ENCODE assay signal across 13 mouse cellular contexts in genomic region chr15:78450419-78450768, GRCm38 (mm10). TPM values are rescaled to one million over a fixed set of nuclear protein-coding genes. Genes with fewer than 3 reads are reported as not detected.
DNase-seq lines count a peak whose midpoint lies in the region; ATAC-seq and TF ChIP-seq lines count a peak whose summit lies in the region.
"Had no signal": no experiment of that assay in that cellular context is flagged by ENCODE, and none has a peak within 500 bp of the region (broad histone marks: within the 10 kb centered on the region; RNA-seq: fewer than 3 reads in every experiment).

No protein-coding gene starts in this region.

- TF ChIP-seq POLR2A in embryonic fibroblast, embryonic 13.5 days (IDR thresholded peaks at IDR 0.05; ENCODE audit: low read depth, low read length) = no peak

- no peak overlapping the region for H3K4me3 ChIP-seq in heart, embryonic 14.5 days (ENCODE audit: control insufficient read depth in 1 of 2, insufficient read depth in 1 of 2, low read depth in 1 of 2, low read length in 2 of 2)
- no peak overlapping the region for H3K4me3 ChIP-seq in neural tube, embryonic 13.5 days
- H3K4me3 ChIP-seq in embryonic fibroblast, embryonic 13.5 days (ENCODE audit: insufficient read depth, low read length) = no peak overlapping the region
- H3K4me3 ChIP-seq: forebrain, embryonic 12.5 days had no signal

- no peak for DNase-seq in heart, postnatal 10 days
- DNase-seq in neural tube, embryonic 10.5 days (ENCODE audit: extremely low spot score, low spot score) = no peak
- DNase-seq in frontal cortex, postnatal 10 days (ENCODE audit: low spot score in 2 of 2) = no peak
- DNase-seq in adrenal gland, adult 18-20 months (ENCODE audit: low spot score in 2 of 2) = no peak
- no peak for DNase-seq in adrenal gland, postnatal 4 days (ENCODE audit: low spot score in 2 of 2)
- DNase-seq: thymus, adult 2 months had no signal

- ATAC-seq in heart, embryonic 14.5 days (ENCODE audit: insufficient number of reproducible peaks, insufficient read depth, low FRiP score, low read depth) = no peak
- ATAC-seq in neural tube, embryonic 13.5 days (ENCODE audit: low read depth) = no peak

- no peaks in the 10 kb centered on the region for H3K27me3 ChIP-seq in heart, embryonic 14.5 days (ENCODE audit: control insufficient read depth, insufficient read depth, low read length)
- H3K27me3 ChIP-seq in neural tube, embryonic 13.5 days = no peaks in the 10 kb centered on the region
- H3K27me3 ChIP-seq: Patski had no signal

- H3K36me3 ChIP-seq in heart, embryonic 14.5 days (ENCODE audit: control insufficient read depth, insufficient read depth, low read length) = no peaks in the 10 kb centered on the region
- H3K36me3 ChIP-seq in neural tube, embryonic 13.5 days = no peaks in the 10 kb centered on the region
- H3K36me3 ChIP-seq: forebrain, embryonic 12.5 days had no signal

- H3K27ac ChIP-seq in heart, embryonic 14.5 days (replicated peaks in 1 of 2; ENCODE audit: control insufficient read depth in 1 of 2, insufficient read depth in 1 of 2, low read depth in 2 of 2, low read length in 2 of 2) = peak overlapping the region; percentile 34 to 86; a peak in 3 of 4 replicates
- H3K27ac ChIP-seq in neural tube, embryonic 13.5 days (replicated peaks) = peak overlapping the region; percentile 6; the same call in 1 of the 2 replicates
- H3K27ac ChIP-seq in embryonic fibroblast, embryonic 13.5 days (ENCODE audit: insufficient read depth, low read length) = peak overlapping the region; percentile 88
- H3K27ac ChIP-seq: forebrain, embryonic 12.5 days had no signal

- peaks cover 12 to 22% of the 10 kb centered on the region in 2 experiments for H3K4me1 ChIP-seq in heart, embryonic 14.5 days (ENCODE audit: control insufficient read depth in 2 of 2, insufficient read depth in 2 of 2, low read length in 2 of 2)
- H3K4me1 ChIP-seq in neural tube, embryonic 13.5 days (replicated peaks) = peaks cover 26% of the 10 kb centered on the region
- H3K4me1 ChIP-seq in embryonic fibroblast, embryonic 13.5 days (ENCODE audit: control insufficient read depth, insufficient read depth, low read length) = peaks cover 9% of the 10 kb centered on the region; the same call in 1 of the 2 replicates

- H3K4me2 ChIP-seq in heart, embryonic 14.5 days (ENCODE audit: low read length) = no peak overlapping the region
- no peak overlapping the region for H3K4me2 ChIP-seq in neural tube, embryonic 13.5 days
- H3K4me2 ChIP-seq: forebrain, embryonic 12.5 days had no signal

- 91% methylated on average over 6 of the region's 6 CpGs for WGBS in heart, embryonic 14.5 days
- WGBS in neural tube, embryonic 13.5 days = 87% methylated on average over 6 of the region's 6 CpGs

- TF ChIP-seq CTCF in embryonic fibroblast, embryonic 13.5 days (IDR thresholded peaks at IDR 0.05; ENCODE audit: borderline replicate concordance, insufficient read depth, low read length) = no peak

- no peak overlapping the region for H3K9ac ChIP-seq in heart, embryonic 14.5 days (ENCODE audit: low read length)
- H3K9ac ChIP-seq in neural tube, embryonic 13.5 days = no peak overlapping the region
- H3K9ac ChIP-seq: forebrain, embryonic 12.5 days had no signal

- intact Hi-C loops in heart, postnatal 10 days (cut with DNase I) = no loop called here

- no peaks in the 10 kb centered on the region for H3K9me3 ChIP-seq in heart, embryonic 14.5 days (ENCODE audit: control insufficient read depth, low read length)
- H3K9me3 ChIP-seq in neural tube, embryonic 13.5 days = no peaks in the 10 kb centered on the region
- H3K9me3 ChIP-seq: forebrain, embryonic 12.5 days had no signal

RNA-seq across cellular contexts. Expression of gene Tmprss6, which starts 18.0 kb away (rescaled TPM):
- 0.09 TPM in 1 of 2 replicates, not detected in the other for polyA plus RNA-seq in heart, embryonic 14.5 days (2014; fragmentation: Nextera tagmentation; extraction: Ambion mirVana)
- total RNA-seq in heart, postnatal 10 days (2021) = under 1 TPM; 0.10 to 0.45 TPM
- polyA plus RNA-seq in neural tube, embryonic 13.5 days (2015; fragmentation: Nextera tagmentation; extraction: Ambion mirVana) = 0.15 and 0.28 TPM in 2 replicates
- not detected in 2 replicates for polyA plus RNA-seq in embryonic fibroblast, embryonic 13.5 days (2011; ENCODE audit: insufficient read length, low read depth, missing spikeins)
- total RNA-seq in adrenal gland, adult 18-20 months (2021) = 1 to 10 TPM in 1 of 2 experiments, under 1 TPM in 1; 0.54 to 2.4 TPM
- total RNA-seq in adrenal gland, postnatal 4 days (2021) = 10 to 100 TPM in 1 of 2 experiments, 1 to 10 TPM in 1; 1.8 to 22.4 TPM
- total RNA-seq: layer of hippocampus, postnatal 10 days; megakaryocyte-erythroid progenitor cell, adult 5-6 weeks had no signal

RNA-seq across cellular contexts. Expression of gene Kctd17, which starts 22.0 kb away (rescaled TPM):
- polyA plus RNA-seq in heart, embryonic 14.5 days (2014; fragmentation: Nextera tagmentation; extraction: Ambion mirVana) = 21.2 and 22.0 TPM in 2 replicates
- 10 to 100 TPM; 80.7 TPM for total RNA-seq in heart, postnatal 10 days (2021)
- polyA plus RNA-seq in neural tube, embryonic 13.5 days (2015; fragmentation: Nextera tagmentation; extraction: Ambion mirVana) = 120 and 122 TPM in 2 replicates
- 90.6 and 110 TPM in 2 replicates for polyA plus RNA-seq in embryonic fibroblast, embryonic 13.5 days (2011; ENCODE audit: insufficient read length, low read depth, missing spikeins)
- 10 to 100 TPM; 80.4 to 83.4 TPM for total RNA-seq in adrenal gland, adult 18-20 months (2021)
- total RNA-seq in adrenal gland, postnatal 4 days (2021) = 100 to 1,000 TPM; 107 to 113 TPM
- total RNA-seq: megakaryocyte-erythroid progenitor cell, adult 5-6 weeks had no signal

RNA-seq across cellular contexts. Expression of gene Mpst, which starts 44.2 kb away (rescaled TPM):
- polyA plus RNA-seq in heart, embryonic 14.5 days (2014; fragmentation: Nextera tagmentation; extraction: Ambion mirVana) = 1.9 and 2.2 TPM in 2 replicates
- total RNA-seq in heart, postnatal 10 days (2021) = 10 to 100 TPM; 26.0 to 26.3 TPM
- polyA plus RNA-seq in neural tube, embryonic 13.5 days (2015; fragmentation: Nextera tagmentation; extraction: Ambion mirVana) = 2.3 and 2.9 TPM in 2 replicates
- polyA plus RNA-seq in embryonic fibroblast, embryonic 13.5 days (2011; ENCODE audit: insufficient read length, low read depth, missing spikeins) = 9.6 and 13.3 TPM in 2 replicates
- 10 to 100 TPM; 38.7 to 48.5 TPM for total RNA-seq in adrenal gland, adult 18-20 months (2021)
- 10 to 100 TPM; 52.8 to 53.8 TPM for total RNA-seq in adrenal gland, postnatal 4 days (2021)

RNA-seq across cellular contexts. Expression of gene Il2rb, which starts 44.7 kb away (rescaled TPM):
- polyA plus RNA-seq in heart, embryonic 14.5 days (2014; fragmentation: Nextera tagmentation; extraction: Ambion mirVana) = 0.16 and 0.19 TPM in 2 replicates
- under 1 TPM; 0.20 to 0.26 TPM for total RNA-seq in heart, postnatal 10 days (2021)
- 0.06 TPM in 1 of 2 replicates, not detected in the other for polyA plus RNA-seq in neural tube, embryonic 13.5 days (2015; fragmentation: Nextera tagmentation; extraction: Ambion mirVana)
- 0.25 TPM in 1 of 2 replicates, not detected in the other for polyA plus RNA-seq in embryonic fibroblast, embryonic 13.5 days (2011; ENCODE audit: insufficient read length, low read depth, missing spikeins)
- 1 to 10 TPM; 1.1 to 2.5 TPM for total RNA-seq in adrenal gland, adult 18-20 months (2021)
- total RNA-seq in adrenal gland, postnatal 4 days (2021) = 1 to 10 TPM in 1 of 2 experiments, under 1 TPM in 1; 0.64 to 1.3 TPM
- polyA plus RNA-seq: forebrain, embryonic 12.5 days had no signal

RNA-seq across cellular contexts. Expression of gene Tst, which starts 44.7 kb away (rescaled TPM):
- polyA plus RNA-seq in heart, embryonic 14.5 days (2014; fragmentation: Nextera tagmentation; extraction: Ambion mirVana) = 18.2 and 18.9 TPM in 2 replicates
- total RNA-seq in heart, postnatal 10 days (2021) = 10 to 100 TPM; 14.4 to 16.4 TPM
- polyA plus RNA-seq in neural tube, embryonic 13.5 days (2015; fragmentation: Nextera tagmentation; extraction: Ambion mirVana) = 7.9 and 11.4 TPM in 2 replicates
- 3.5 and 5.0 TPM in 2 replicates for polyA plus RNA-seq in embryonic fibroblast, embryonic 13.5 days (2011; ENCODE audit: insufficient read length, low read depth, missing spikeins)
- 100 to 1,000 TPM; 207 to 261 TPM for total RNA-seq in adrenal gland, adult 18-20 months (2021)
- total RNA-seq in adrenal gland, postnatal 4 days (2021) = 100 to 1,000 TPM; 217 to 242 TPM

Comparison
In these comparisons a context has a peak if more than half of its experiments do, and no peak if none do; other contexts are left out.
1. H3K27ac ChIP-seq: peak in every context shown above with its lines; median percentile 88 in embryonic fibroblast, embryonic 13.5 days; 60 in heart, embryonic 14.5 days; 6 in neural tube, embryonic 13.5 days.